Mouse (Mus musculus) heart, adult 2 months (tissue): ENCODE measurements at regions not wholly inside any gene's neighbourhood (a gene's known extent, or its start where the extent isn't known, plus 50 kb on each side); places are given as distances from the start of the nearest gene placed in this dataset.

ENCODE experiments used
- CTCF ChIP-seq: fragments of 200-600 bp; IDR thresholded peaks from 2 replicates; pipeline ENCODE4 v1.8.1; 2022; ENCODE audit warnings: antibody characterized with exemption, mild to moderate bottlenecking, moderate library complexity
- EP300 ChIP-seq: fragments of 200-500 bp; IDR thresholded peaks from 2 replicates; pipeline ENCODE4 v1.6.1; 2011; ENCODE audit warnings: low read depth, low read length, control low read depth; ENCODE audit not compliant: insufficient read depth
- POLR2A ChIP-seq: fragments of 200-500 bp; IDR thresholded peaks from 2 replicates; pipeline ENCODE4 v1.6.1; 2011; ENCODE audit warnings: mild to moderate bottlenecking, low read depth, low read length, control low read depth; ENCODE audit not compliant: insufficient read depth

DNA sequence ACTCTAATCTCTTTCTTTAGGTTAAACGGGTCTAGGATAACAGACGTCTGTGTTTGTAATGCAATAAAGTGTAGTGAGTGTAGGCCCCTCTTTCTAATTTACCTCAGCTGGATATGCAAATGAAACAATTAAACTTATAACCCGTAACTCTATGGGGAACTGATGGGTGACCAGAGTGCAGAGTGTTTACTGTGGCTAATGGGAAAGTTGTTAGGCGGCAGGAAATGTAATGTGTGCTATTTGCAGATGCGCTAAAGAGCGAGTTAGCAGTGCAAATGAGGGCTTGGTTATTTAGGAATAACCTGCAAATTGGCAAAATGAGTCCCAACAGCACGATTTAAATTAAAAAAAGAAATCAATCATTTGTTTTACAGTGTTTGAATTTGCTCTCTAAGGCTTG is 168.8 kb upstream of the Psmd7 start:
- no peak for TF ChIP-seq POLR2A
- no peak for TF ChIP-seq CTCF
- no peak for TF ChIP-seq EP300
